Mouse (Mus musculus) small intestine, adult 2 months (tissue): ENCODE measurements around the gene Bcas2.

ENCODE experiments used
- CTCF ChIP-seq: fragments of 200-500 bp; IDR thresholded peaks from 2 replicates; pipeline ENCODE4 v1.5.1; 2012; ENCODE audit warnings: low read depth, mild to moderate bottlenecking, control low read depth, inconsistent platforms, low read length, moderate library complexity, mixed read lengths; ENCODE audit not compliant: insufficient replicate concordance, insufficient read length; ENCODE audit errors: extremely low read depth
- POLR2A ChIP-seq: fragments of 200-500 bp; IDR thresholded peaks from 2 replicates; pipeline ENCODE4 v1.6.1; 2012; ENCODE audit warnings: low read depth, mild to moderate bottlenecking, control low read depth, inconsistent platforms, low read length, moderate library complexity

- TF ChIP-seq CTCF: no peak
- TF ChIP-seq POLR2A: no peak
Observed at GRCm38 (mm10) chr3:103188451-103188850, 17.0 kb downstream of the Bcas2 start.
